Mouse (Mus musculus) neural tube, embryonic 12.5 days (tissue): Measurements from ENCODE around the gene Slc2a9. TPM values are rescaled to one million over a fixed set of nuclear protein-coding genes. Genes with fewer than 3 reads are reported as not detected.

ENCODE experiments used
- ATAC-seq: fragments of 200-750 bp; cut with Nextera tagmentation; 2 replicates; pipeline ENCODE4 v1.8.0; 2017; ENCODE audit warnings: low read depth, mild to moderate bottlenecking, moderate TSS enrichment, moderate library complexity; ENCODE audit not compliant: low FRiP score
- H3K27ac ChIP-seq: fragments of 300-500 bp; sonication (generic); 2 replicates; pipeline ENCODE4 v1.5.1; 2016
- H3K27me3 ChIP-seq: fragments of 300-500 bp; sonication (generic); replicated peaks from 2 replicates; pipeline ENCODE4 v1.6.1; 2016; ENCODE audit warnings: mild to moderate bottlenecking
- H3K36me3 ChIP-seq: fragments of 300-500 bp; sonication (generic); 2 replicates; pipeline ENCODE4 v1.6.1; 2016; ENCODE audit warnings: mild to moderate bottlenecking
- H3K4me1 ChIP-seq: fragments of 300-500 bp; sonication (generic); 2 replicates; pipeline ENCODE4 v1.6.1; 2016
- H3K4me2 ChIP-seq: fragments of 300-500 bp; sonication (generic); replicated peaks from 2 replicates; pipeline ENCODE4 v1.6.1; 2016; ENCODE audit warnings: mild to moderate bottlenecking
- H3K4me3 ChIP-seq: fragments of 300-500 bp; sonication (generic); 2 replicates; pipeline ENCODE4 v1.5.1; 2016
- H3K9ac ChIP-seq: fragments of 300-500 bp; sonication (generic); 2 replicates; pipeline ENCODE4 v1.6.1; 2016; ENCODE audit warnings: mild to moderate bottlenecking
- H3K9me3 ChIP-seq: fragments of 300-500 bp; sonication (generic); 2 replicates; pipeline ENCODE4 v1.6.1; 2016; ENCODE audit warnings: mild to moderate bottlenecking
- WGBS: fragments of 180-500 bp; shearing (Covaris S2); methylation state at CpG from one replicate; pipeline ENCODE4 v1.1.7; 2016; 5-methylcytosine and 5-hydroxymethylcytosine counted together
- polyA plus RNA-seq: library from polyadenylated mRNA; unstranded; fragments of >200 nt; fragmentation: Nextera tagmentation; extraction: Ambion mirVana; gene quantifications from 2 replicates; pipeline ENCODE4 v1.2.1, GENCODE M21; 2016

The Slc2a9 gene
- polyA plus RNA-seq, 1 experiment from 2014 or later = 0.24 TPM

DNA sequence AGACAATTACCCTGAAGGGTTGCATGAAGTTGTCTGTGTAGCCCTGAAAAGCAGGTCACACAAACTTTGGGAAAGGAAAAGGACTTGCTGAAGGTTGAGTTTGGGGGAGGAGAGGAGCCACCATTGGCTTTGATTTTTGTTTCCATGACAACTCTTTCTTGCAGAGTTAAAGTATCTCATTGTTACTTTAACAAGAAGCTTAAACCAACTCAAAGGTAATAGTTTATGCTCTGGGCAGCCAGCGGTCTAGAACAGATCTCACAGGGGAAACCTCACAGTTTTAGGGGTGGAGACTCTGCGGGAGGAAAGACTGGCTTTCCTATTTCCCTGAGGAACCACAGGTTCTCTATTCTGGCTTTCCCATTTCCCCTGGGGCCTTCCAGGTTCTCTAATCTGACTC is 114.1 kb downstream of the Slc2a9 start:
- Histone ChIP-seq H3K4me2 (0 out of 2 replicates have a peak overlapping the region, but pooled peaks have one; percentile 16), H3K9me3 (no peaks in the 10 kb centered on the region), H3K9ac (no peak overlapping the region), H3K4me3 (no peak overlapping the region), H3K27me3 (no peaks in the 10 kb centered on the region), H3K4me1 (peaks cover 13% of the 10 kb centered on the region), H3K27ac (no peak overlapping the region), H3K36me3 (no peaks in the 10 kb centered on the region)
- WGBS = 15% methylated on average over 2 of the region's 2 CpGs
- 0 out of 2 replicates have a peak, but pooled peaks have one; percentile 25 for ATAC-seq

DNA sequence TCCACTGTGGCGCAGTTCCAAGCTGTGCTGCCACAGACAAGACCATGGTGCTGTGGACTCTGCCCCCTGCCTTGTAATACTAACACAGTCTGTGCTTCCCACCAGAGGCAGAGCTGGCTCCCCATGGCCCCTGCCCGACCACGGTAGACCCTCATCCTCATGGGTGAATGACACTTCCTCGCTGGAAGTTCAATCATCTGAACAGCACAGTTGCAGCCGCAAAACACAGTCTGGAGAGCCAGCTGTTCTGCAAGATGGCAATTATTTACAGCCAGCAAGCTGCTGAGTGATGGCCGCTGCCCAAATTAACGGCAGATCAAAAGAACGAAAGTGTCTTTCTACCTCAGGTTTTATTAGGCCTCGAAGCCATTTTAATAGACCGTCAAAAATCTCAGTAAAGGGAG is 114.5 kb downstream of the Slc2a9 start:
- H3K9ac ChIP-seq = no peak overlapping the region
- H3K4me2 ChIP-seq = 0 out of 2 replicates have a peak overlapping the region, but pooled peaks have one; percentile 16
- H3K27me3 ChIP-seq = no peaks in the 10 kb centered on the region
- peaks cover 13% of the 10 kb centered on the region for H3K4me1 ChIP-seq
- H3K27ac ChIP-seq = no peak overlapping the region
- no peaks in the 10 kb centered on the region for H3K36me3 ChIP-seq
- H3K4me3 ChIP-seq = no peak overlapping the region
- no peaks in the 10 kb centered on the region for H3K9me3 ChIP-seq
- 11% methylated on average over 10 of the region's 10 CpGs for WGBS
- 0 out of 2 replicates have a peak, but pooled peaks have one; percentile 48 for ATAC-seq

DNA sequence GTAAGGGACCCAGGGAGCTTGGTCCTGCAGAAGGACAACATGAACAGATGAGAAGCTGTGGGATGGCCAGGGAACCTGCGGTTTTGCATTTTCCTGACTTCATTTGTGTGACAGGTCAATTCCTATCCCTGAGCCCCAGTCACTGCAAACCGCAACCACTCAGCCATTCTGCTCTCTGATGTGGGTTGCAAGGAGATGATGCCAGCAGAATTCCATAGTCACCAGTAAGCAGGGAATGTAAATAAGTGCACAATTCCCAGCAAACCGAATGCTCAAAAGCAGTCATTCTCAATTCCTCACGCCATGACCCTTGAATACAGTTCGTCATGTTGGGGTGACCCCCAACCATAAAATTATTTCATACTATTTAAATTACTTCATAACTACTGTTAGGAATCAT is 123.0 kb downstream of the Slc2a9 start:
- Histone ChIP-seq H3K36me3 (no peaks in the 10 kb centered on the region), H3K4me3 (no peak overlapping the region), H3K4me1 (no peaks in the 10 kb centered on the region), H3K9me3 (no peaks in the 10 kb centered on the region), H3K27ac (no peak overlapping the region), H3K9ac (no peak overlapping the region), H3K27me3 (no peaks in the 10 kb centered on the region), H3K4me2 (no peak overlapping the region)
- no peak for ATAC-seq
- 91% methylated on average over 5 of the region's 5 CpGs for WGBS

DNA sequence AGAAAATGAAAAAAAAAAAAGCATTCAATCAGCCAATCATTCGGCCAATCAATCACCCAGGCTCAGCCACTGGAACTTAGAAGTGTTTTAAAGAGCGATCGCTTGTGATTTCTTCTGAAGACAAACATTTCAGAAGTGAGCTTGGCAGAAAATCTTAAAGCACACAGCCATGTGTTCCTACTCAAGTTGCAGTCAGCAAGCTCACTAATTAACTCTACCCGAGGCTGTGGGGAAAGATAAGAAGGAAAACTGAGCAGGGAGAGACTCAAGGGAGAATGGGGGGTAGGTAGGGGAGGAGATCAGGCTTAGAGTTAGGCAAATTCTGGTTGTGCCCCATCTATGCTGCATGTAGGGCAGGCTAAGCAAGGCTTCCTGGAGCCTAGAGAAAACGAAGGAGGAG is 130.6 kb downstream of the Slc2a9 start:
- Histone ChIP-seq H3K4me3 (no peak overlapping the region), H3K9ac (no peak overlapping the region), H3K9me3 (no peaks in the 10 kb centered on the region), H3K36me3 (no peaks in the 10 kb centered on the region), H3K4me2 (no peak overlapping the region), H3K27ac (no peak overlapping the region), H3K27me3 (no peaks in the 10 kb centered on the region), H3K4me1 (no peaks in the 10 kb centered on the region)
- WGBS = 62% methylated on average over 5 of the region's 5 CpGs
- no peak for ATAC-seq

DNA sequence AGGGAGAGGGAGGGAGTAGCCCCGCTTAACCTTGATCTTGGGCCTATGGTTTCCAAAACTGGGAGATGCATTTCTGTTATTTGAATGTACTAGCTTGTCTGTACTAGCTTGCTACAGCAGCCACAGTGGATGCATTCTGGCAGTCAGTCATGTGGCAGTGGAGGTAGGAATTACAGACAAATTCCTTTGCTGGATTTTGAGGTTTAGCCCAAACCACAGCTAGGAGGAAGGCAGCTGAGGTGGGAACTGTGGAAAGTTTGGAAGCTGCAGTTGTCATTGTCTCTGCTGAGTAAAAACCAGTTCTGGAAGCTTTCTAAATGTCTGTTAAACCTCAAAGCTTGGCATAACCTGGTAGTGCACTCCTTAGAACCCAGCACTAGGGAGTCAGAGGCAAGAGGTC is 131.6 kb downstream of the Slc2a9 start:
- WGBS = 80% methylated on average over 1 of the region's 1 CpGs
- no peaks in the 10 kb centered on the region for H3K27me3 ChIP-seq
- no peaks in the 10 kb centered on the region for H3K36me3 ChIP-seq
- no peaks in the 10 kb centered on the region for H3K9me3 ChIP-seq
- ATAC-seq = no peak
- peaks cover 5% of the 10 kb centered on the region for H3K4me1 ChIP-seq
- H3K4me2 ChIP-seq = no peak overlapping the region
- no peak overlapping the region for H3K27ac ChIP-seq
- no peak overlapping the region for H3K9ac ChIP-seq
- H3K4me3 ChIP-seq = no peak overlapping the region

DNA sequence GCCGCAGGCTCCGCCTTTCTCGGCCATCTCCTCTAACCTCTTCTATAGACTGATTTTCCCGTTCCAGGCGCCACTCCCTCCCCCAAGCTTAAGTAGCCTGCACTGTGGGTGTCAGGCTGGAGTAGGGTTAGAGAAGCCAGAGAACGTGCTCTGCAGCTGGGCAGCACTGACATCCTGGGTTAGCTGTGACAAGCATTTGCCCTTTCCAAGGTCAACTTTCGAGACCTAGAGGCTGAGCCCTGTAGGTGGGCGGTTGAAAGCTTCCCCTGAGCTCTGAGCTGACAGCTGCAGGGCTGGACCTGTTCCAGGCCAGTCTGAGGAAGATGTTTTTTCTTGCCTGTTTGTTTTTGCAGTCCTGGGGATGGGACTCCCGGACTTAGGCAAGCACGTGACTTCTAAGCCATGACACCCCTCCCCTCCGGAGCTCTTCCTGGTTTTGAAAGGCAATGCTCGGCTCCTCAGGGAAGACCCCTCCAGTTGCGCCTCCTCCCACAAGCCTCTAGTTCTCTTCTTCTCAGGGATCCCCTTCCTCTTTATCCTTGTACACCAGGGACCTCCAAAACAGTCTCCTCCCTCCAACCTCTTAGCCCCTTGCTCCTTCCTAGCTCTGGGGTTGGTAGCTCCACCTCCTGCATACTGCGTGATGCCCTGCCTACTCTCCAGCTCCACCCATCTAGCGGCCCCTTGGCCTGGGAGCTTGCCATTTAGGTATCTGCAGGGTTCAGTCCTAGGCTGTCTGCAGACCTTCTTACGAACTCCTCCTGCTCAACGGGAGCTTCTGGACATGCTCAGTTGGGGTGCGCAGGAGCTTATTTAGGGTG is 136.1 kb downstream of the Slc2a9 start:
- 16% methylated on average over 18 of the region's 18 CpGs for WGBS
- Histone ChIP-seq H3K9ac (no peak overlapping the region), H3K36me3 (no peaks in the 10 kb centered on the region), H3K27ac (no peak overlapping the region), H3K27me3 (0 out of 2 replicates have a peak, but pooled peaks cover 5% of the 10 kb centered on the region), H3K4me1 (peaks cover 6% of the 10 kb centered on the region), H3K4me3 (no peak overlapping the region), H3K9me3 (no peaks in the 10 kb centered on the region), H3K4me2 (peak overlapping the region; percentile 53)
- peak; percentile 44 for ATAC-seq

DNA sequence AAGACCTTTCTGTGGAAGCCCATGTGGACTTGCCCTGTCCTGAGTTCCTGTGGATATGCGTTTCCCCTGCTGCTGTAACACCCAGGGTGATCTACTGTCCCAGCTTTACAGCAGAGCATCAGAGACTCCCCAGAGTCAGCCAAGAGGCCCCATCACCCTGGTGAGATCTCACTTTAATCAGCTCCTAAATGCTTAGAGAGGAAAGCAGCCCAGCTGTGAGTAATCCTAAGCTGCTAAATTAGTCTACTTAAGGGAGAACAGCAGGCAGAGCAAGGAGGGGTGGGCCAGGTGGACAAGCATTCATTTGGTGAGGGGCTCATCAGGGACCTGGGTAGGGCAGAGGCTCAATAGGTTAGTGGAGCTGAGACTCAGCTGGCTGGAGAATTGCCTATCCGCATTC is 137.4 kb downstream of the Slc2a9 start:
- H3K4me1 ChIP-seq = peaks cover 6% of the 10 kb centered on the region
- H3K4me2 ChIP-seq = no peak overlapping the region
- H3K4me3 ChIP-seq = no peak overlapping the region
- H3K27me3 ChIP-seq = 0 out of 2 replicates have a peak, but pooled peaks cover 5% of the 10 kb centered on the region
- no peak overlapping the region for H3K9ac ChIP-seq
- 55% methylated on average over 2 of the region's 2 CpGs for WGBS
- H3K9me3 ChIP-seq = no peaks in the 10 kb centered on the region
- no peaks in the 10 kb centered on the region for H3K36me3 ChIP-seq
- ATAC-seq = no peak
- no peak overlapping the region for H3K27ac ChIP-seq

DNA sequence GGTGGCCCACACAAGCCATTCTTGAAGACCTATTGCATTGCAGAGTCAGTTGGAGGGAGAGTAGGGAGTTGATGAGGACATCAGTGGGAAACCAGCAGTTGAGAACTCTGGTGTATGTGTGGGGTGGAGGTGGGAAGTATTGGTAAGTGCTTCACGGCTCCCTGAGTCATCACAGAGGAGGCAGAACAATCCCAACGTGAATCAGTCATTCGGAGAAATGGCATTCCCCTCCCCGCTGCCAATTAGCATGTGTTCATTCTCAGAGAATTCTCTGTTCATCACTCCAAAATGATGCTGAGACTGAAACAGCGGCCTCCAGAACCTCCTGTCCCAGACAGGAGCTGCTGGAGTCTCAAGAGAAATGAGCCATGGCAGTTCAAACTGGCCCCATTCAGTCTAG is 138.5 kb downstream of the Slc2a9 start:
- Histone ChIP-seq H3K27me3 (0 out of 2 replicates have a peak, but pooled peaks cover 5% of the 10 kb centered on the region), H3K4me1 (peaks cover 6% of the 10 kb centered on the region), H3K27ac (no peak overlapping the region), H3K4me2 (no peak overlapping the region), H3K36me3 (no peaks in the 10 kb centered on the region), H3K9me3 (no peaks in the 10 kb centered on the region), H3K9ac (no peak overlapping the region), H3K4me3 (no peak overlapping the region)
- ATAC-seq = no peak
- WGBS = 88% methylated on average over 5 of the region's 5 CpGs

DNA sequence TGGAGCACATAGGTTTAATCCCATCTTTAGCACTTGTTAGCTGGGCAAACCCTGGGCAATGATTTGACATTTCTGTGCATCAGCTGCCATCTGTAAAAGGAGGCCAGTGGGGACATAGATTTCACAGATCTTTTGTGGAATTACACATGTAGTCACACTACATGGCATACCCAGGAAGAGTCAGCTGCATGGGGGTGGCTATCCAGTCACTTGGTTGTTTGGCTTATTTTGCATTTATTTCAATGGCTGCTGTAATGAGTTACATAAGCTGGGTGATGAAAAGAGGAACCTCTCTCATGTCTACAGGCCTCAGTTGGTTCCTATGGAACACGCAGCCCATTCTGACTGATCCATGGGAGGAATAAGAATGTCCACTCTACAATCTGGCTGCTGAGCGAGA is 143.2 kb downstream of the Slc2a9 start:
- Histone ChIP-seq H3K4me2 (no peak overlapping the region), H3K4me3 (no peak overlapping the region), H3K9ac (no peak overlapping the region), H3K27me3 (no peaks in the 10 kb centered on the region), H3K4me1 (no peaks in the 10 kb centered on the region), H3K27ac (no peak overlapping the region), H3K36me3 (no peaks in the 10 kb centered on the region), H3K9me3 (no peaks in the 10 kb centered on the region)
- 81% methylated on average over 2 of the region's 2 CpGs for WGBS
- no peak for ATAC-seq

DNA sequence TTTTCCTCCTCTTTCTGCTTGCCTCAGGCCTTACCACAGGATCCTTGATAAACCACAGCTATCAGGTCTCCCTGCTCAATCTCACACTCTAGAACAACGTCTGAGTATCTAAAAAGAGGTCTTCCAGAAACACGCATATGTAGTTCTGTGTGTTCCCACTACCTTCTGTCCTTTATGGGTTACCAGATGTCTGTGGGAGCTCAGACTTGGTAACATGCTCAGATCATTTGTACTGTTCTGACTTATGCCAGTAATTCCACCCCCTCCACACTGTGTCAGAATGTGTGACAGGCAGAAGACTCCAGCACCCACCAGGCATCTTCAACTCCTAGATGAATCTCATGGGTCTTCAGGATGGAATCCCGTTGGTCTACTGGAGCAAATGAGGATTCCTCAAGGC is 146.0 kb downstream of the Slc2a9 start:
- ATAC-seq = no peak
- 83% methylated on average over 3 of the region's 3 CpGs for WGBS
- Histone ChIP-seq H3K4me3 (no peak overlapping the region), H3K4me2 (no peak overlapping the region), H3K27ac (no peak overlapping the region), H3K4me1 (no peaks in the 10 kb centered on the region), H3K9me3 (no peaks in the 10 kb centered on the region), H3K27me3 (no peaks in the 10 kb centered on the region), H3K36me3 (no peaks in the 10 kb centered on the region), H3K9ac (no peak overlapping the region)

DNA sequence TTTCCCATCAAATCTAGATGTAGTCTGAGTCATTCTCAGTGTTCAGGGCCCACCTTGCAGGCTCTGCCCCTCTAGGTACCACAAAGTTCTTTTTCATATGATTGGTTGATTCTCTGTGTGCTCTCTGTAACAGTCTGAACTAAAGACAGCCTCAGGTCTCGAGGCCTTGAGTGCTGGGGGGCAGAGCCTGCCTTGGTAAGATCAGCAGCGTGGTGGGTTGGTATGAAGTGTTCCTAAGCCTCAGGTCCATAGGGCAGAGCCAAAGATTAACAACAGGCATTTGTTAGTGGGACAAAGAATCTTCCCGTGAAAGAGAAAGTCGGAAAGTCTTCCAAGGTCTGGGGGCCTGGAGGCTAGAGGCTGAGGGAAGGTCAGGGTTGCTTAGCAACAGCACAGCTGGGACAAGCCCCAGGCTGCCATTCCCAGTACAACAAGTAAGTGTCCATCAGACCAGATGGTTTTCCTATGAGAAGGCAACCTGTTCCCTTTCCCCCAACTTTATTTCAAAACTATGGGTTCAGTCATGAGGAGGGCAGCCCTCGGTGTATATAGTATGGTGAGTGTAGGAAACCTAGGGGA is 152.5 kb downstream of the Slc2a9 start:
- H3K9ac ChIP-seq = no peak overlapping the region
- ATAC-seq = peak; percentile 75; the same call in 1 of the 2 replicates
- H3K4me2 ChIP-seq = no peak overlapping the region
- H3K36me3 ChIP-seq = no peaks in the 10 kb centered on the region
- no peaks in the 10 kb centered on the region for H3K27me3 ChIP-seq
- no peak overlapping the region for H3K4me3 ChIP-seq
- no peaks in the 10 kb centered on the region for H3K9me3 ChIP-seq
- WGBS = 20% methylated on average over 5 of the region's 5 CpGs
- H3K27ac ChIP-seq = no peak overlapping the region
- peaks cover 11% of the 10 kb centered on the region for H3K4me1 ChIP-seq

DNA sequence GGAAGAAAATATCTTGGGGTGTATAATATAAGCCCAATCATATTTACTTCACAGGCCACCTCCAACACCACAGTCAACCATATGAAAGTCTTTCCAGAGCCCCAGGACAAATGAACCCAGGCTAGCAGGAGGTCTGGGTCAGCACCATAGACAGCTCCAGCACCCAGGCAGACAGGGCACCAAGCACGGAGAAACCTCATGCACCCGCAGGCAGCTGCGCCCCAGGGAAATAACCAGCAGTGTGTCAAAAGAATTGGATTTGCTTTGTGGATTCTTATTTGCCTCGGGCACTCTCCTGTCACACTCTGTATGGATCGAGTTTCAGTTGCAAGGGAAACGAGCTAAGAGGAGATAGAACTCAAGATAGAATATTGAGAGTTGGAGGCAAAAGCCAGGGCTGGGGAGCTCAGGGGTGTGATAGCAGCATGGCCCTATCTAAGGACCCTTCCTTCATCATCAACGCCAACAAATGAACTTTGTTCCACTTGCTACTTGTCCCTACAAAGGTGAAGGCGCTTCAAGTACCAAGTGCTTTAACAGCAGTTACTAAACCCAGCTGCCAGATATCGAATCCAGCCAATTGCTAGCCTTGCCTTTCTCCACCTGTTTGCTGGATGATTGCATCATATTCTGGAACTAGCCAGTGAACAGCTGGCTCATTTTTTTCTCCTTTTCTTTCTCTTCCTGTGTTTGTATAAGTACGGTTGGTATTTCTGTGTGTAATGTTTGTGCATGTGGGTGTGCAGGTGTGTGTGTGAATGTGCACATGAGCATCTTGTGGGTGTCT is 156.1 kb downstream of the Slc2a9 start:
- 40% methylated on average over 10 of the region's 10 CpGs for WGBS
- no peak overlapping the region for H3K9ac ChIP-seq
- H3K27me3 ChIP-seq = no peaks in the 10 kb centered on the region

More for the DNA sequence above, 156.1 kb downstream of the Slc2a9 start:
- H3K27ac ChIP-seq = no peak overlapping the region
- no peak overlapping the region for H3K4me2 ChIP-seq
- ATAC-seq = no peak
- peaks cover 11% of the 10 kb centered on the region for H3K4me1 ChIP-seq
- H3K36me3 ChIP-seq = no peaks in the 10 kb centered on the region
- no peak overlapping the region for H3K4me3 ChIP-seq
- no peaks in the 10 kb centered on the region for H3K9me3 ChIP-seq
